In the genomic region with DNA sequence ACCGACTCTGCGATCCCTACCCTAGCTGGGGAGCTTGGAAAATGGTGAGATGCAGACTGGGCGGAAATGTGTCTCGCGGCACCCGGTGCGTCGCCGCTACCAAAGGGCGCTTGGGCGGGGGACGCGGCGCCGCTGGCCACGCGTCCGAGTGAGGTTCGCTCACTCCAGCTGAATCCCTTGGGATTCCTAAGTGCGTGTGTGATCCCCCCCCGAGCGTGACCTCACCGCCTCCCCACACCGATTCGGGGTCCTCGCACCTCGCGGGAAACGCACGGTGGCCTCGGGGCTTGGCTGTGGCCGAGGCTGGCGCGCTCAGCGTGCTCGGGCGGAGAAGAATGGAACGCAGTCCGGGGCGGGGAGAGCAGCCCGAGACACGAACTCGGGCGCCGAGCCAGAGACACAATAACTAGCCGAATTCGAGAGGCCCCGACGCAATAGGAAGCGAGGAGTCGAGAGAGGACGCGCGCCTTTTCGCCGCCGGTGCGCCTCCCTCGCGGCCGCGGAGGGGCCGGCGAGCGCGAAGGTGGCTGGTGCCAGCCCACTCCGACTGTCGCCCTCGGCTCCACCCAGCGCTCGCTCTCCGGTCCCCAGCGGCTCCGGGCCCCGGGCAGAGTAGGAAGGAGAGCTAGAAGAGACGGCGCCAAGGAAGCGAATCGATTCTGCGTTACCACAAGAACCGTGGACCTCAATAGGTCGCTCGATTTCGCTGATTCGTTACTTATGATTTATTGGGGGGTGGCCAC, we compare ENCODE assay signal across 8 mouse cellular contexts. TPM values are rescaled to one million over a fixed set of nuclear protein-coding genes. Genes with fewer than 3 reads are reported as not detected.
DNase-seq lines count a peak whose midpoint lies in the region; ATAC-seq and TF ChIP-seq lines count a peak whose summit lies in the region.

A gene (minus strand): TSS at position 495 of the 743 bp plus-strand sequence.

- WGBS in forebrain, embryonic 14.5 days, result under 1% methylated on average over 85 of the region's 85 CpGs
- WGBS in large intestine, adult 2 months, result under 1% methylated on average over 85 of the region's 85 CpGs
- WGBS in lung, embryonic 14.5 days, result under 1% methylated on average over 85 of the region's 85 CpGs

- peak; percentile 19 for ATAC-seq in forebrain, embryonic 14.5 days
- peak; percentile 16 for ATAC-seq in lung, embryonic 14.5 days (ENCODE audit: insufficient read depth)

- intact Hi-C loops in heart, postnatal 14 days (cut with DNase I), result loop anchor here (5.0 kb wide), 1 partner anchor 287 kb away; a partner anchor contains a TSS

- no peak for TF ChIP-seq CTCF in lung, embryonic 14.5 days (IDR thresholded peaks at IDR 0.05; ENCODE audit: low read depth)

- H3K4me3 ChIP-seq in forebrain, embryonic 14.5 days (ENCODE audit: low read depth, low read length), result peak within 1 kb of the TSS; percentile 79
- H3K4me3 ChIP-seq in lung, embryonic 14.5 days (ENCODE audit: low read depth, low read length), result peak within 1 kb of the TSS; percentile 93

- H3K27me3 ChIP-seq in forebrain, embryonic 14.5 days (replicated peaks; ENCODE audit: control insufficient read depth, insufficient read depth, low read length), result no peaks in the 10 kb centered on the region
- H3K27me3 ChIP-seq in lung, embryonic 14.5 days (ENCODE audit: insufficient read depth, low read length), result no peaks in the 10 kb centered on the region

- peak within 1 kb of the TSS; percentile 99 for H3K27ac ChIP-seq in forebrain, embryonic 14.5 days (ENCODE audit: low read depth, low read length)
- peak within 1 kb of the TSS; percentile 99 for H3K27ac ChIP-seq in lung, embryonic 14.5 days (ENCODE audit: low read depth)

- H3K9me3 ChIP-seq in forebrain, embryonic 14.5 days (replicated peaks; ENCODE audit: control insufficient read depth, low read length), result no peaks in the 10 kb centered on the region
- no peaks in the 10 kb centered on the region for H3K9me3 ChIP-seq in lung, embryonic 14.5 days (ENCODE audit: low read depth, low read length)

- DNase-seq in CD8-positive naive resting alpha-beta T cell, adult 2 months (ENCODE audit: low read depth in 2 of 2, low spot score in 2 of 2), result peak; percentile 39 to 41
- peak; percentile 84 for DNase-seq in brain, adult 2 months (ENCODE audit: low read depth, low spot score)
- DNase-seq in forebrain, embryonic 14.5 days (ENCODE audit: low spot score), result peak; percentile 91
- DNase-seq in heart, postnatal 14 days, result peak; percentile 87 to 88
- no peak for DNase-seq in large intestine, adult 2 months (ENCODE audit: low read depth, low spot score)
- peak; percentile 92 for DNase-seq in lung, embryonic 14.5 days
- DNase-seq in ovary, postnatal 14 days (ENCODE audit: low spot score), result peak; percentile 78
- DNase-seq in urinary bladder, postnatal 14 days (ENCODE audit: low spot score), result peak; percentile 89

- peak within 1 kb of the TSS; percentile 85 for H3K4me2 ChIP-seq in forebrain, embryonic 14.5 days (ENCODE audit: low read length)
- H3K4me2 ChIP-seq in lung, embryonic 14.5 days, result peak within 1 kb of the TSS; percentile 84

- H3K9ac ChIP-seq in forebrain, embryonic 14.5 days (ENCODE audit: low read length), result peak within 1 kb of the TSS; percentile 97
- H3K9ac ChIP-seq in lung, embryonic 14.5 days, result peak within 1 kb of the TSS; percentile 95

- no peaks in the 10 kb centered on the region for H3K36me3 ChIP-seq in forebrain, embryonic 14.5 days (ENCODE audit: control insufficient read depth, insufficient read depth, low read length)
- H3K36me3 ChIP-seq in lung, embryonic 14.5 days (ENCODE audit: insufficient read depth), result peaks cover 12% of the 10 kb centered on the region; the same call in 1 of the 2 replicates

- H3K4me1 ChIP-seq in forebrain, embryonic 14.5 days (ENCODE audit: control insufficient read depth, insufficient read depth, low read length), result peaks cover 47% of the 10 kb centered on the region
- peaks cover 27% of the 10 kb centered on the region for H3K4me1 ChIP-seq in lung, embryonic 14.5 days (ENCODE audit: insufficient read depth)

RNA-seq across cellular contexts. Expression of the gene that starts here (rescaled TPM):
- 17.6 and 21.9 TPM in 2 replicates for polyA plus RNA-seq in forebrain, embryonic 14.5 days (2014; fragmentation: Nextera tagmentation; extraction: Ambion mirVana)
- total RNA-seq in heart, postnatal 14 days (2021), result 10 to 100 TPM; 11.1 to 12.9 TPM
- 26.2 and 38.3 TPM in 2 replicates for polyA plus RNA-seq in large intestine, adult 2 months (2012; rRNA removed)
- polyA plus RNA-seq in lung, embryonic 14.5 days (2014; fragmentation: Nextera tagmentation; extraction: Ambion mirVana), result 16.0 and 19.7 TPM in 2 replicates
